Mouse (Mus musculus) lung, postnatal 14 days (tissue): ENCODE measurements around the gene Arl6ip5.
"Not testable (repeated sequence)": the region's sequence is repeated elsewhere in the genome, so short reads cannot be mapped to it uniquely, and the experiment has no call there.

Experiments used
- DNase-seq: peaks from one replicate; pipeline ENCODE4 v3.0.0; 2021

Arl6ip5 gene

GRCm38 (mm10) chr6:97224505-97224904 is 14.0 kb downstream of the Arl6ip5 start:
- DNase-seq = no peak

GRCm38 (mm10) chr6:97226083-97226491 is 15.6 kb downstream of the Arl6ip5 start:
- no peak for DNase-seq

- no peak for DNase-seq
Observed at GRCm38 (mm10) chr6:97227067-97227847, 16.8 kb downstream of the Arl6ip5 start.

- DNase-seq = no peak
Observed at GRCm38 (mm10) chr6:97234911-97235668, 24.6 kb downstream of the Arl6ip5 start.

GRCm38 (mm10) chr6:97236088-97236487 is 25.6 kb downstream of the Arl6ip5 start:
- DNase-seq = no peak

- DNase-seq = no peak
Observed at GRCm38 (mm10) chr6:97239360-97239759, 28.9 kb downstream of the Arl6ip5 start.

- no peak for DNase-seq
Observed at GRCm38 (mm10) chr6:97240092-97240491, 29.6 kb downstream of the Arl6ip5 start.

- no peak for DNase-seq
Observed at GRCm38 (mm10) chr6:97242522-97242921, 32.0 kb downstream of the Arl6ip5 start.

- DNase-seq = no peak
Observed at GRCm38 (mm10) chr6:97245200-97245599, 34.7 kb downstream of the Arl6ip5 start.

GRCm38 (mm10) chr6:97250966-97251365 is 40.5 kb downstream of the Arl6ip5 start:
- DNase-seq = peak; percentile 72

GRCm38 (mm10) chr6:97252086-97252485 is 41.6 kb downstream of the Arl6ip5 start:
- no peak for DNase-seq

GRCm38 (mm10) chr6:97252711-97253221 is 42.3 kb downstream of the Arl6ip5 start, which contains the start of gene Lmod3:
Gene Lmod3 (minus strand): TSS chr6:97252759.
- no peak for DNase-seq

GRCm38 (mm10) chr6:97258489-97258888 is 48.0 kb downstream of the Arl6ip5 start:
- DNase-seq = no peak

GRCm38 (mm10) chr6:97259926-97260325 is 49.4 kb downstream of the Arl6ip5 start:
- not testable (repeated sequence) for DNase-seq

GRCm38 (mm10) chr6:97262229-97262628 is 51.7 kb downstream of the Arl6ip5 start:
- no peak for DNase-seq

- DNase-seq = not testable (repeated sequence)
Observed at GRCm38 (mm10) chr6:97263750-97264149, 53.3 kb downstream of the Arl6ip5 start.

GRCm38 (mm10) chr6:97265240-97265639 is 54.8 kb downstream of the Arl6ip5 start:
- no peak for DNase-seq

GRCm38 (mm10) chr6:97265705-97266104 is 55.2 kb downstream of the Arl6ip5 start:
- no peak for DNase-seq

GRCm38 (mm10) chr6:97266661-97267060 is 56.2 kb downstream of the Arl6ip5 start:
- DNase-seq = no peak

GRCm38 (mm10) chr6:97267132-97267531 is 56.6 kb downstream of the Arl6ip5 start:
- no peak for DNase-seq

GRCm38 (mm10) chr6:97269596-97269995 is 59.1 kb downstream of the Arl6ip5 start:
- DNase-seq = no peak

GRCm38 (mm10) chr6:97272349-97272748 is 61.9 kb downstream of the Arl6ip5 start:
- DNase-seq = no peak

- no peak for DNase-seq
Observed at GRCm38 (mm10) chr6:97273058-97273710, 62.7 kb downstream of the Arl6ip5 start.
